Mouse (Mus musculus): ENCODE measurements around the gene Wrnip1.

- no peak for TF ChIP-seq CTCF (IDR thresholded peaks at IDR 0.05; ENCODE audit: borderline replicate concordance, insufficient read depth, low read length)
- TF ChIP-seq POLR2A (IDR thresholded peaks at IDR 0.05; ENCODE audit: low read depth, low read length), result no peak
Observed at GRCm38 (mm10) chr13:32868843-32869242, 67.0 kb downstream of the Wrnip1 start.

Measured in embryonic fibroblast, embryonic 13.5 days (primary cell).